Mouse (Mus musculus): ENCODE data around the gene Smndc1.

Smndc1 gene

GRCm38 (mm10) chr19:53343174-53343881 is 47.0 kb downstream of the Smndc1 start:
- DNase-seq (ENCODE audit: low spot score): no peak

- peak; percentile 61 for DNase-seq (ENCODE audit: low spot score)
Measured at GRCm38 (mm10) chr19:53340423-53340822, 50.0 kb downstream of the Smndc1 start.

GRCm38 (mm10) chr19:53335241-53335640 is 55.1 kb downstream of the Smndc1 start:
- no peak for DNase-seq (ENCODE audit: low spot score)

- DNase-seq (ENCODE audit: low spot score): no peak
Measured at GRCm38 (mm10) chr19:53333730-53334129, 56.6 kb downstream of the Smndc1 start.

GRCm38 (mm10) chr19:53331882-53332500 is 58.4 kb downstream of the Smndc1 start:
- no peak for DNase-seq (ENCODE audit: low spot score)

- peak; percentile 86 for DNase-seq (ENCODE audit: low spot score)
Measured at GRCm38 (mm10) chr19:53329992-53330381, 60.4 kb downstream of the Smndc1 start.

Measured in yolk sac, embryonic 10.5 days (tissue).